Mouse (Mus musculus) ES-Bruce4 (cell line): Measurements from ENCODE around the gene Atp8a2. TPM values are rescaled to one million over a fixed set of nuclear protein-coding genes. Genes with fewer than 3 reads are reported as not detected.

Source experiments
- H3K27ac ChIP-seq: 2 replicates; pipeline ENCODE4 v1.5.1; 2012; ENCODE audit warnings: low read length, inconsistent platforms; ENCODE audit not compliant: insufficient read depth
- H3K27me3 ChIP-seq: 2 replicates; pipeline ENCODE4 v1.6.1; 2012; ENCODE audit warnings: mild to moderate bottlenecking, low read length, inconsistent platforms; ENCODE audit not compliant: control insufficient read depth, poor library complexity, insufficient read depth, severe bottlenecking
- H3K36me3 ChIP-seq: 2 replicates; pipeline ENCODE4 v1.6.1; 2012; ENCODE audit warnings: inconsistent platforms, mild to moderate bottlenecking, low read length, moderate library complexity; ENCODE audit not compliant: control insufficient read depth, poor library complexity, insufficient read depth, severe bottlenecking
- H3K4me1 ChIP-seq: one replicate; pipeline ENCODE4 v1.8.1; 2011; ENCODE audit warnings: low read length; ENCODE audit not compliant: control insufficient read depth, insufficient read depth
- H3K4me3 ChIP-seq: 2 replicates; pipeline ENCODE4 v1.5.1; 2011; ENCODE audit warnings: low read depth, mild to moderate bottlenecking, low read length
- H3K9ac ChIP-seq: 2 replicates; pipeline ENCODE4 v1.6.1; 2012; ENCODE audit warnings: low read depth, mild to moderate bottlenecking, inconsistent platforms; ENCODE audit not compliant: poor library complexity, severe bottlenecking
- H3K9me3 ChIP-seq: replicated peaks from 2 replicates; pipeline ENCODE4 v1.6.1; 2012; ENCODE audit warnings: mild to moderate bottlenecking, low read length, inconsistent platforms; ENCODE audit not compliant: control insufficient read depth, poor library complexity, insufficient read depth, severe bottlenecking
- CTCF ChIP-seq: IDR thresholded peaks from one replicate; pipeline ENCODE4 v1.8.1; 2011; ENCODE audit warnings: low read depth, low read length
- EP300 ChIP-seq: IDR thresholded peaks from 2 replicates; pipeline ENCODE4 v1.6.1; 2011; ENCODE audit warnings: low read depth, low read length; ENCODE audit not compliant: insufficient read depth
- POLR2A ChIP-seq: IDR thresholded peaks from one replicate; pipeline ENCODE4 v1.8.1; 2011; ENCODE audit warnings: low read length; ENCODE audit not compliant: insufficient read depth
- polyA plus RNA-seq: library from polyadenylated mRNA; stranded (reverse); fragments of >200 nt; gene quantifications from 2 replicates; pipeline ENCODE4 v1.2.4, GENCODE M21; 2011; ENCODE audit warnings: low read depth; ENCODE audit not compliant: missing spikeins, insufficient read depth, insufficient read length

The Atp8a2 gene
- polyA plus RNA-seq, 1 experiment = 1.1 TPM

GRCm38 (mm10) chr14:59630096-59630495 is 566.9 kb downstream of the Atp8a2 start:
- no peak overlapping the region for H3K27ac ChIP-seq
- H3K4me3 ChIP-seq = no peak overlapping the region
- H3K9ac ChIP-seq = no peak overlapping the region
- H3K4me1 ChIP-seq = no peaks in the 10 kb centered on the region
- H3K9me3 ChIP-seq = no peaks in the 10 kb centered on the region
- no peak for TF ChIP-seq EP300
- TF ChIP-seq POLR2A = no peak
- no peak for TF ChIP-seq CTCF
- no peaks in the 10 kb centered on the region for H3K36me3 ChIP-seq
- no peaks in the 10 kb centered on the region; the same call in 1 of the 2 replicates for H3K27me3 ChIP-seq

DNA sequence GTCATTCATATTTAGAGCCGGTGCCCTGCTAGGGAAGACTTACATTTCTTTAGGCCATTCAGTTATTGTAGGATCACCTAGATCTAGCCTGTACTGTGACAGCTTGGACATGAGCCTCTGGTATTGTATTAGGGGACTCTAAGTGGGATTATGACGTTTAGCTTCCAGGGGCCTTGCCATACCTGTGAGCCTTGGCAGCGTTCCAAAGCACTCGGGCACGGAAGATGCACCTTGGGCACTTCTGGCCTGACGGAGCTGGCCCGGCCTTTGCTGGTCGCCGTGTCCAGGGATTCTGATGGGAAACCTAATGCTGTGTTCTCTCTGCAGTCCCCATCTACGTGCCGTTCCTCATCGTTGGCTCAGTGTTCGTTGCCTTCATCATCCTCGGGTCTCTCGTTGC is 567.7 kb downstream of the Atp8a2 start:
- no peak overlapping the region for H3K27ac ChIP-seq
- no peaks in the 10 kb centered on the region for H3K9me3 ChIP-seq
- H3K4me1 ChIP-seq = peaks cover 2% of the 10 kb centered on the region
- H3K27me3 ChIP-seq = no peaks in the 10 kb centered on the region; the same call in 1 of the 2 replicates
- H3K36me3 ChIP-seq = no peaks in the 10 kb centered on the region
- TF ChIP-seq CTCF = no peak
- no peak for TF ChIP-seq EP300
- no peak for TF ChIP-seq POLR2A
- H3K9ac ChIP-seq = no peak overlapping the region
- no peak overlapping the region for H3K4me3 ChIP-seq

DNA sequence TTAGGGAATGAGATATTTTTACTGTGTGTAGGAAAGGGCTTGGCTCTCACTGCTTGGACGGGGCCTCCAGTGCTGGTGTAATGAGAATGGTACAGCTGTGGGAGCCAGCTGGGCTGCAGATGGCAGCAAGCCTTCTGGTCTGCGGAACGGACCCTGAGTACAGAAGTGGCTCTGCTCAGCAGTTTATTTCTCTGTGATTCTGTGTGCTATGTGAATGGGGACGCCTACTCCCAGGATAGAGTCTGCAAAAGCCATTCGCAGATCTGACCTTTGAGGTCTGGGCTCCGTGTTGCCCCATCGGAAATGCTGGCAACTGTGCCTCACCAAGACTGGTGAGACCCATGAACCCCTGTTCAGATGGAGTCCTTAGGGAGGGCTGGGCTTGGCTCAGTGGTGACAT is 569.2 kb downstream of the Atp8a2 start:
- no peaks in the 10 kb centered on the region; the same call in 1 of the 2 replicates for H3K27me3 ChIP-seq
- TF ChIP-seq EP300 (no peak), POLR2A (no peak), CTCF (no peak)
- no peak overlapping the region for H3K27ac ChIP-seq
- H3K9me3 ChIP-seq = no peaks in the 10 kb centered on the region
- peaks cover 2% of the 10 kb centered on the region for H3K4me1 ChIP-seq
- no peak overlapping the region for H3K4me3 ChIP-seq
- no peaks in the 10 kb centered on the region for H3K36me3 ChIP-seq
- H3K9ac ChIP-seq = no peak overlapping the region

DNA sequence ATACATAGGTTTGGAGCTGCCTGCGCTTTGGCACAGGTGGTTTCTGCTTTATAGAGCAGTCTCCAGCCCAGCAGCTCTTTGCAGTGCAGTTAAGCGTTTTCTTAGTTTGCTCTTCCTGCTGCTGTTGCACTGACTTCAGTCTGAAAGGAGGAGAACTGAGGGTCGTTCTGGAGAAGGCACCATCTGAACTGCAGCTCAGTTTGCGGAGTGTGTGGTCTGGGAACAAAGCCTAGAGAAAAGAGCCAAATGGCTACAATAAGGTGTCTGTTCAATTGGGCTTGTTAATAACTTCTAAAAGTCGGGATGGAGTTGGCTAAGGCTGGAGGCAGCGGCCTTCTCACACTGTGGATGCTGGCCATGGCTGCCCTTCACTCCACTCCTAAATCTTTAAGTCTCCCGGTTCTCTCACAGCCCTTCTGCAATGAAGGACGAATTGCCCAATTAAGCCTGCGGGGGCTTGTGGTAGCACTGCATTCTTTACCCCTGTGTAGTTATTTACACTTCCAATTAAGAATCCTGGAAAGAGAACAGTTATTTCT is 569.8 kb downstream of the Atp8a2 start:
- Histone ChIP-seq H3K9ac (no peak overlapping the region), H3K4me3 (no peak overlapping the region), H3K27me3 (no peaks in the 10 kb centered on the region; the same call in 1 of the 2 replicates), H3K36me3 (no peaks in the 10 kb centered on the region), H3K27ac (no peak overlapping the region), H3K9me3 (no peaks in the 10 kb centered on the region), H3K4me1 (peaks cover 2% of the 10 kb centered on the region)
- TF ChIP-seq EP300 (no peak), CTCF (no peak), POLR2A (no peak)

DNA sequence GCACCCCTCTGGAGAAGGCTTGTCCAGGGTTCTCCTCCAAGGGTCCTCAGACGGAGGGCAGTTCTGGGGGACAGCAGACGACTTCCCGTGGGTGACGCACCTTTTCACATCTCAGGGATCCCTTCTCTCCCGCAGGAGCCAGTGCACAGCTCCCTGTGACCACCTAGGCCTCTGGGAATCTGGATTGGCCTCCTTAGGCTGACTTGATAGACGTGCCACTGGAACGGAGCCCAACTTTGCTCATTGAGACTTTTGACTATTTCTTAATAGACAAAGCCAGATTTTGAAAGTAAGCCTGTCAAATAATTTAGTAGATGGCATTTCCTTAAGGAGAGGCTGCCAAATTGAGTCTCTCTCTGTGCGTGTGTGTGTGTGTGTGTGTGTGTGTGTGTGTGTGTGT is 570.3 kb downstream of the Atp8a2 start:
- Histone ChIP-seq H3K4me1 (peaks cover 2% of the 10 kb centered on the region), H3K4me3 (no peak overlapping the region), H3K9me3 (no peaks in the 10 kb centered on the region), H3K9ac (0 out of 2 replicates have a peak overlapping the region, but pooled peaks have one; percentile 46), H3K27me3 (no peaks in the 10 kb centered on the region; the same call in 1 of the 2 replicates), H3K27ac (no peak overlapping the region), H3K36me3 (no peaks in the 10 kb centered on the region)
- TF ChIP-seq CTCF (no peak), EP300 (no peak)

- Histone ChIP-seq H3K27ac (no peak overlapping the region), H3K36me3 (no peaks in the 10 kb centered on the region), H3K9me3 (no peaks in the 10 kb centered on the region), H3K9ac (peak overlapping the region; percentile 46), H3K4me1 (peaks cover 2% of the 10 kb centered on the region), H3K4me3 (peak overlapping the region; percentile 60), H3K27me3 (no peaks in the 10 kb centered on the region; the same call in 1 of the 2 replicates)
- TF ChIP-seq EP300 (no peak), CTCF (no peak), POLR2A (no peak)
These were observed 571.1 kb downstream of the Atp8a2 start for GRCm38 (mm10) chr14:59625806-59626364.
